Mouse (Mus musculus): ENCODE measurements around the gene Pnkd. TPM values are rescaled to one million over a fixed set of nuclear protein-coding genes. Genes with fewer than 3 reads are reported as not detected.
A peak's percentile ranks its signal among the peaks of the same experiment; 100 is the strongest.

Pnkd gene
- polyA plus RNA-seq, 1 experiment from 2014 or later, result 34.0 TPM

DNA sequence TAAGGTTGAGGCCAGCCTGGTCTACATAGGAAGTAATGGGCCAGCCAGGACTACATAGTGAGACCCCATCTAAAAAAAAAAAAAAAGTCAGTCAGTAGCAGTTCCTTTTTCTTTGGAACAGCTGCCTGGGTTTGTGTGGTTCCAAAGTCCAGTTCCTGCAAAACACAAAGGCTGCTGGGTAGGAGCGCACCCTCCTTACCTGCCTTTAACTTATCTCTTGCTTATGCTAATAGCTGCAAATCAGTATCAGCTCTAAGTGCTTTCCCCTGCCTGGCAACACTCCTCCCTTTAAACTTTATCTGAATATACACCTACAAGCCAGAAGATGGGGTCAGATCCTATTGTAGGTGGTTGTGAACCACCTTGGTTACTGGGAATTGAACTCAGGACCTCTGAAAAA, 22.4 kb downstream of the Pnkd start:
- ATAC-seq (ENCODE audit: low read depth), result no peak
- Histone ChIP-seq H3K4me1 (ENCODE audit: control insufficient read depth, low read depth, low read length) (peaks cover 36% of the 10 kb centered on the region), H3K9me3 (replicated peaks; ENCODE audit: control insufficient read depth, low read length) (no peaks in the 10 kb centered on the region)

DNA sequence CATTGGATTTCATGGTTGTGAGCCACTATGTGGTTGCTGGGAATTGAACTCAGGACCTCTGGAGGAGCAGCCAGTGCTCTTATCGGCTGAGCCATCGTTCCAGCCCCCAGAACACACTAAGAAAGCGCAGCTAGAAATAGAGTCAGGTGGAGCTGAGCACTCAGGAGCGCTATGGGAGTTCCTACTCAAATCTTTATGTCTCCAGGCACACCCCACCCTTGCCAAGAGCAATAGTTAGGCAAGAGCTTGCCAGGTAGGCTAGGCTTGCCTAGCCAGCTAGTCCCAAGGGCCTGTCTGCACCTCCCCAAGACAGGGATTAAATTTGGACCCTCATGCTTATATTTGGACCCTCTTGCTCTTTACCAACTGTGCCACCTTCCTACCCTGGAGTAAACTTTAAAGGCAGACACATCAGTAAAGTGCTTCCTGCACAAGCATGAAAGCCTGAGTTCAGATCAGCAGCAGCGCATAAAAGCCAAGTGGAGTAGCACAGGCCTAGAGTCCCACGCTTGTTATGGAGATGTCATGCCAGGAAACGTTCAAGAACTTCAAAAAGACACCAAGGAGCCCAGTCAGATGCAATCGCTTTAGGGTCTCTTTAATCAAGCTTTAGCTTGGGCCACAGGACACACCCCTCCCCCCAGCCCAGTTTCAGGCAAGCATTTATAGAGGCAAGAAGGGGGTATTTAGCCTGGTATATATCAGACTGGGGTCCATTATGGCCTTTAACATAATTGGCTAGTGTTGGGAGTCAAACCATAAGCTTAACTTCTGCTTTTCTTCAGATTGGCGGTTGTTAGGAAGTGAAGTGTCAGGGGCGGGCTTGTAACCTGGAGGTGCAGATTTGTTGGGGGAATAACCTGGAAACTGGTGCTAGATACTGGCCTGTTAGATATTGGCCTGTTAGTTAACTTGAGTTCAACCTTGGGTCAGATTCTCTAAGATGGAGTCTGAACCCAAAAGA, 23.6 kb downstream of the Pnkd start:
- Histone ChIP-seq H3K27me3 (ENCODE audit: control insufficient read depth, insufficient read depth, low read depth, low read length) (no peaks in the 10 kb centered on the region), H3K36me3 (ENCODE audit: control insufficient read depth, insufficient read depth) (no peaks in the 10 kb centered on the region), H3K9me3 (replicated peaks; ENCODE audit: control insufficient read depth, low read length) (no peaks in the 10 kb centered on the region), H3K27ac (ENCODE audit: low read length) (no peak overlapping the region), H3K4me3 (ENCODE audit: low read depth, low read length) (no peak overlapping the region), H3K4me2 (ENCODE audit: low read depth, low read length) (no peak overlapping the region), H3K9ac (ENCODE audit: low read depth, low read length) (no peak overlapping the region), H3K4me1 (ENCODE audit: control insufficient read depth, low read depth, low read length) (peaks cover 27% of the 10 kb centered on the region)
- 54% methylated on average over 10 of the region's 10 CpGs for WGBS (ENCODE audit: insufficient replicate concordance)
- ATAC-seq (ENCODE audit: low read depth), result no peak

More for the DNA sequence above, 22.4 kb downstream of the Pnkd start:
- Histone ChIP-seq H3K4me3 (ENCODE audit: low read depth, low read length) (no peak overlapping the region), H3K27me3 (ENCODE audit: control insufficient read depth, insufficient read depth, low read depth, low read length) (no peaks in the 10 kb centered on the region), H3K36me3 (ENCODE audit: control insufficient read depth, insufficient read depth) (no peaks in the 10 kb centered on the region), H3K27ac (ENCODE audit: low read length) (no peak overlapping the region), H3K9ac (ENCODE audit: low read depth, low read length) (no peak overlapping the region), H3K4me2 (ENCODE audit: low read depth, low read length) (no peak overlapping the region)
- 89% methylated on average over 1 of the region's 1 CpGs for WGBS (ENCODE audit: insufficient replicate concordance)

DNA sequence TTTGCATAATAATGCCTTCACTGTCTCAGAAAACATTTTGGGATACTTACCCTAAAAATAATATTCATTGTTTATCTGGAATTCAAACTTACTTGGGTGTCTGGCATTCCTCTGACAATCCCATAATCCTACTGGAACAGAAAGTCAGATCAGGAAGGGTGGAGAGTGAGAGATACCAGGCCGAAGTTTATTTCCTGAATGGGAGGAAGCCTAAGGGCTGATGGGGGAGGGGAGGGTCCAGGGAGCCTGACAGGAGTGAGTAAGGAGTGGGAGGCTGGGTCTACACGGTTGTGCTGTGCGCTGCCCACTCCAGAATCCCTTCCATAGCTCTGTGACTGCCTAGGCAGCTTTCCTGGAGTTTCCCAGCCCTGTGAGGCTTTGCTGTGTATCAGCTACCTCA, 25.0 kb downstream of the Pnkd start:
- Histone ChIP-seq H3K27ac (ENCODE audit: low read length) (no peak overlapping the region), H3K9me3 (replicated peaks; ENCODE audit: control insufficient read depth, low read length) (no peaks in the 10 kb centered on the region), H3K9ac (ENCODE audit: low read depth, low read length) (no peak overlapping the region), H3K36me3 (ENCODE audit: control insufficient read depth, insufficient read depth) (no peaks in the 10 kb centered on the region), H3K4me3 (ENCODE audit: low read depth, low read length) (no peak overlapping the region), H3K4me2 (ENCODE audit: low read depth, low read length) (no peak overlapping the region), H3K27me3 (ENCODE audit: control insufficient read depth, insufficient read depth, low read depth, low read length) (no peaks in the 10 kb centered on the region), H3K4me1 (ENCODE audit: control insufficient read depth, low read depth, low read length) (peaks cover 17% of the 10 kb centered on the region)
- WGBS (ENCODE audit: insufficient replicate concordance), result 32% methylated on average over 3 of the region's 3 CpGs
- 0 out of 2 replicates have a peak, but pooled peaks have one; percentile 16 for ATAC-seq (ENCODE audit: low read depth)

DNA sequence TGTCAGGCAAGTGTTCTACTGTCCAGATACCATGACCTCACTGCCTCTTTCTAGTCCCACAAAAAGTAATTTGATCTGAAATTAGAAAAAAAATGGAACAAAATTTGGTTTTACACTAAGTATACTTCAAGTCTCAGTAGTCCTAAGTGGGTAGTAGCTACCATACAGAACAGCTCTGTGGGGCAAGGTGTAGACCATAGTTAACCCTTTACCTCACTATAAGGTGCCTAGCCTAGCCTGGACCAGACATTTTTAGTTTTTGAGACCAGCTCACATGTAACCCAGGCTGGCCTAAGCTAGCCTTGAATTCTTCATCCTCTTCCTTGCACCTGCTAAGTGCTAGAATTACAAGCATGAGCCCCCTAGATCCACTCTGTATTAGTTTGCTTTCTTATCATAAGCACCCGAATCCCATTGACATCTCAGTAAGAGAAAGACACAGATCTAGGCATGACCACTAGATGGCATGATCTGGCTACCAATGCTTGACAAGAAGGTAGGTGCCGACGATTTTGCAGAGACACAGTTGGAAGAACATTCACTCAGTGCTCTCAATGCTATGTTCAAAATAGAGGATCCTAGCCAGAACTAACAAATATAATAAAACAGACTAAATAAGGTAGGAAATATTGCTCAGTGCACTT, 28.4 kb downstream of the Pnkd start:
- H3K9ac ChIP-seq (ENCODE audit: low read depth, low read length), result no peak overlapping the region
- 0 out of 2 replicates have a peak, but pooled peaks have one; percentile 27 for ATAC-seq (ENCODE audit: low read depth)
- peaks cover 3% of the 10 kb centered on the region for H3K4me1 ChIP-seq (ENCODE audit: control insufficient read depth, low read depth, low read length)
- no peaks in the 10 kb centered on the region for H3K27me3 ChIP-seq (ENCODE audit: control insufficient read depth, insufficient read depth, low read depth, low read length)
- H3K27ac ChIP-seq (ENCODE audit: low read length), result no peak overlapping the region
- H3K36me3 ChIP-seq (ENCODE audit: control insufficient read depth, insufficient read depth), result no peaks in the 10 kb centered on the region
- WGBS (ENCODE audit: insufficient replicate concordance), result 2% methylated on average over 3 of the region's 3 CpGs
- H3K9me3 ChIP-seq (replicated peaks; ENCODE audit: control insufficient read depth, low read length), result no peaks in the 10 kb centered on the region
- H3K4me3 ChIP-seq (ENCODE audit: low read depth, low read length), result no peak overlapping the region
- H3K4me2 ChIP-seq (ENCODE audit: low read depth, low read length), result no peak overlapping the region

DNA sequence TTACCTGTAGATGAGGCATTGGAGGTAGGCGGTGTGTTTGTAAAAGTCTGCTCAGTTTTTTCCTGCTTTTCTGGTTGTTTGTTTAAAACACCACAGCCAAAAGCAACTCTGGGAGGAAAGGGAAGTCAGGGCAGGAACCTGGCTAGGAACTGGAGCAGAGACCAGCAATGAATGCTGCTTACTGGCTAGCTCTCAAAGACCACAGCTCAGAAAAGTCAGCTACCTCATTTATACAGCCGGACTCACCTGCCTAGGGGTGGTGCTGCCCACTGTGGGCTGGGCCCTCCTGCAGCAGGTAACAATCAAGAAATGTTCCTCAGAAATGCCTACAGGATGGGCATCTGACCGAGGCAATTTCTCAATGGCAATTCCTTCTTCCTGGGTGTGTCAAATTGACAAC, 30.1 kb downstream of the Pnkd start:
- Histone ChIP-seq H3K4me1 (ENCODE audit: control insufficient read depth, low read depth, low read length) (no peaks in the 10 kb centered on the region; the same call in 1 of the 2 replicates), H3K4me2 (ENCODE audit: low read depth, low read length) (no peak overlapping the region), H3K9me3 (replicated peaks; ENCODE audit: control insufficient read depth, low read length) (no peaks in the 10 kb centered on the region), H3K36me3 (ENCODE audit: control insufficient read depth, insufficient read depth) (no peaks in the 10 kb centered on the region), H3K4me3 (ENCODE audit: low read depth, low read length) (no peak overlapping the region), H3K27me3 (ENCODE audit: control insufficient read depth, insufficient read depth, low read depth, low read length) (no peaks in the 10 kb centered on the region), H3K9ac (ENCODE audit: low read depth, low read length) (no peak overlapping the region), H3K27ac (ENCODE audit: low read length) (no peak overlapping the region)
- WGBS (ENCODE audit: insufficient replicate concordance), result 53% methylated on average over 3 of the region's 3 CpGs
- no peak for ATAC-seq (ENCODE audit: low read depth)

DNA sequence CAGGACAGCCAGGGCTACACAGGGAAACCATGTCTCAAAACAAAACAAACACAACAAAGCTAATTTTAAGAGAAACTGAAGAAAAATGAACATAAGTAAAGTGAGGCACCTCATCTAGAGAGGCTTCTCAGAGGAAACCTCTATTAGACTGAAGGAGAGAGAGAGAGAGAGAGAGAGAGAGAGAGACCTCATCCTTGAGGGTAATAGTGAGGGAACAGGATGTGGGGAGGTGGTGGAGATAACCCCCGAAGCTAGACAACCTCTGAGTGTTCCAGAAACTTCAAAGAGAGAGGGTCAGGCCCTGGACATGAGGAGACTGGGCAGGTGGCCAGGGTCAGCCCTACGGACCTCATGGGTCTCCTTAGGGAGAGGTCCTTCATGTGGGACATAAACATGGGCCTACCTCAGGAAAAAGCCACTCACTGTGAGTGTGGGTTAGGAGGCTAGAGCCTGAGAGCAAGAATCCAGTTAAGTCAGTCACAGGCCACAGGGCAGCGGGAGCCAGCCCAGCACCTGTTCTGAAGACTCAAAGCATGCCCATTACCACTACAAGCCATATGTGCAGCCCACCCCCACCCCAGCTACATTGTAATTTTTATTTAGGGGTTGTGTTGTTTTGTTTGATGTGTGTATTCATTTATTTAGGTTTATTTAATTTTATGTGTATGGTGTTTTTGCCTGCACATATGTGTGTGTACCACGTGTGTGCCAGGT, 31.5 kb downstream of the Pnkd start:
- ATAC-seq (ENCODE audit: low read depth), result no peak
- Histone ChIP-seq H3K4me3 (ENCODE audit: low read depth, low read length) (no peak overlapping the region), H3K4me2 (ENCODE audit: low read depth, low read length) (no peak overlapping the region), H3K27me3 (ENCODE audit: control insufficient read depth, insufficient read depth, low read depth, low read length) (no peaks in the 10 kb centered on the region), H3K9me3 (replicated peaks; ENCODE audit: control insufficient read depth, low read length) (no peaks in the 10 kb centered on the region), H3K4me1 (ENCODE audit: control insufficient read depth, low read depth, low read length) (no peaks in the 10 kb centered on the region; the same call in 1 of the 2 replicates), H3K36me3 (ENCODE audit: control insufficient read depth, insufficient read depth) (no peaks in the 10 kb centered on the region), H3K9ac (ENCODE audit: low read depth, low read length) (no peak overlapping the region), H3K27ac (ENCODE audit: low read length) (no peak overlapping the region)
- 49% methylated on average over 4 of the region's 4 CpGs for WGBS (ENCODE audit: insufficient replicate concordance)

DNA sequence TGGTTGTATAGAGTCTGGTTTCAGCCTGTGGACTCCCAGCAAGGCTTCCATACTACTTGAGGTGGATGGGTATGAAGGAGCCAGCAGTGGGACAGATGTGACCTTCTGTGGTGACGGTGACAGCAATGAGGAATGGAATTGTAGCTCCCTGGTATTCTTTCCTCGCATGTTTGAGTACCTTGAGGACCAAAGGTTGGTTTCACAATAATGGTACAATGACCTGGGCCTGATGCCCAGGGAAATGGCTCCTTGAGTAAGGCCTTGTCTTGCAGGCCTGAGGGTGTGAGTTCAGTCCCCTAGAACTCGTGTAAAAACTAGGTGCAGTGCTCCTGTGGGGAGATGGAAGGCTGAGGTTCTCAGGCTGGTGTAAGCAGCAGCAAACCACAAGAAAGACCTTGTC, 34.0 kb downstream of the Pnkd start:
- 67% methylated on average over 3 of the region's 3 CpGs for WGBS (ENCODE audit: insufficient replicate concordance)
- Histone ChIP-seq H3K9ac (ENCODE audit: low read depth, low read length) (no peak overlapping the region), H3K9me3 (replicated peaks; ENCODE audit: control insufficient read depth, low read length) (no peaks in the 10 kb centered on the region), H3K4me3 (ENCODE audit: low read depth, low read length) (no peak overlapping the region), H3K36me3 (ENCODE audit: control insufficient read depth, insufficient read depth) (no peaks in the 10 kb centered on the region), H3K4me2 (ENCODE audit: low read depth, low read length) (no peak overlapping the region), H3K4me1 (ENCODE audit: control insufficient read depth, low read depth, low read length) (no peaks in the 10 kb centered on the region), H3K27ac (ENCODE audit: low read length) (no peak overlapping the region), H3K27me3 (ENCODE audit: control insufficient read depth, insufficient read depth, low read depth, low read length) (no peaks in the 10 kb centered on the region)
- ATAC-seq (ENCODE audit: low read depth), result no peak

DNA sequence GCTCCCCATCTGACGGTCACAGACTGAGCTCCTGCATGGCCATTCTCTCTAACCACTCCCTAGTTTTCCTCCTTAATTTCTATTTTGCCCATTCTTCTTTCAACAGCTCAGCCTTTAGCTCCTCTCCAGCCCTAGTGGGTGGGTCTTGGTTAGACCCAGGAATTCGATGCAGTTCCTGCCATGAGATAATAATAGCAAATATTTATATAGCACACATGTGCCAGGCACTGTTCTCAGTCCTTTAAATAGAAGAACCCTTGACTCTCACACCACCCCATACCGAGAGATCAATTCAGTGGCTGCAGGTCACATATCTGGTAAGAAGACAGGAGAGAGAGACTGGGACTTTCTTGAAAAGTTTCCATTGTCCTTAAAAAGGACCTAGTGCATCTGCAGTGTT, 36.7 kb downstream of the Pnkd start:
- no peaks in the 10 kb centered on the region for H3K36me3 ChIP-seq (ENCODE audit: control insufficient read depth, insufficient read depth)
- no peak overlapping the region for H3K9ac ChIP-seq (ENCODE audit: low read depth, low read length)
- no peaks in the 10 kb centered on the region for H3K4me1 ChIP-seq (ENCODE audit: control insufficient read depth, low read depth, low read length)
- no peaks in the 10 kb centered on the region for H3K9me3 ChIP-seq (replicated peaks; ENCODE audit: control insufficient read depth, low read length)
- no peak overlapping the region for H3K4me2 ChIP-seq (ENCODE audit: low read depth, low read length)
- no peak for ATAC-seq (ENCODE audit: low read depth)
- no peak overlapping the region for H3K4me3 ChIP-seq (ENCODE audit: low read depth, low read length)
- WGBS (ENCODE audit: insufficient replicate concordance), result 49% methylated on average over 3 of the region's 3 CpGs
- H3K27me3 ChIP-seq (ENCODE audit: control insufficient read depth, insufficient read depth, low read depth, low read length), result no peaks in the 10 kb centered on the region
- H3K27ac ChIP-seq (ENCODE audit: low read length), result no peak overlapping the region

Data from liver, embryonic 16.5 days (tissue).